Mouse (Mus musculus) cerebellum, postnatal 14 days (tissue): ENCODE measurements around the gene Tent4b.
A peak's percentile ranks its signal among the peaks of the same experiment; 100 is the strongest.
"Not testable (repeated sequence)": the region's sequence is repeated elsewhere in the genome, so short reads cannot be mapped to it uniquely, and the experiment has no call there.

Source experiments
- DNase-seq, 2 experiments: peaks; one replicate each; pipeline ENCODE4 v3.0.0; 2021; ENCODE audit warnings: mixed read lengths in 2 of 2

Gene Tent4b

GRCm38 (mm10) chr8:88198945-88199571 is at the start of gene Tent4b:
TSS of gene Tent4b (plus strand) at chr8:88199213.
- peak; percentile 94 to 96 for DNase-seq

- no peak for DNase-seq
These were observed 48.1 kb upstream of the Tent4b start for GRCm38 (mm10) chr8:88150910-88151371.

GRCm38 (mm10) chr8:88160237-88160995 is 38.6 kb upstream of the Tent4b start:
- DNase-seq: no peak

GRCm38 (mm10) chr8:88161439-88161838 is 37.6 kb upstream of the Tent4b start:
- peak; percentile 75 to 85 for DNase-seq

GRCm38 (mm10) chr8:88175264-88175663 is 23.7 kb upstream of the Tent4b start:
- DNase-seq: no peak

- no peak for DNase-seq
These were observed 21.7 kb upstream of the Tent4b start for GRCm38 (mm10) chr8:88177291-88177690.

- DNase-seq: no peak
These were observed 15.9 kb upstream of the Tent4b start for GRCm38 (mm10) chr8:88183121-88183520.

- no peak for DNase-seq
These were observed 14.1 kb upstream of the Tent4b start for GRCm38 (mm10) chr8:88184914-88185313.

- no peak for DNase-seq
These were observed 13.3 kb upstream of the Tent4b start for GRCm38 (mm10) chr8:88185716-88186115.

- no peak for DNase-seq
These were observed 1.7 kb upstream of the Tent4b start for GRCm38 (mm10) chr8:88197328-88197727.

GRCm38 (mm10) chr8:88198551-88198944 is 465 bp upstream of the Tent4b start:
- peak in 1 of 2 experiments; percentile 56 for DNase-seq

GRCm38 (mm10) chr8:88199700-88200601 is 938 bp downstream of the Tent4b start:
- peak in 1 of 2 experiments; percentile 46 for DNase-seq

- peak; percentile 25 to 27 for DNase-seq
These were observed 1.9 kb downstream of the Tent4b start for GRCm38 (mm10) chr8:88200724-88201495.

- DNase-seq: no peak
These were observed 2.6 kb downstream of the Tent4b start for GRCm38 (mm10) chr8:88201641-88202040.

- no peak for DNase-seq
These were observed 7.0 kb downstream of the Tent4b start for GRCm38 (mm10) chr8:88206016-88206415.

- no peak for DNase-seq
These were observed 8.3 kb downstream of the Tent4b start for GRCm38 (mm10) chr8:88207121-88207821.

GRCm38 (mm10) chr8:88209930-88210827 is 11.2 kb downstream of the Tent4b start:
- not testable (repeated sequence) for DNase-seq

- DNase-seq: no peak
These were observed 22.3 kb downstream of the Tent4b start for GRCm38 (mm10) chr8:88221353-88221752.

- DNase-seq: no peak
These were observed 26.3 kb downstream of the Tent4b start for GRCm38 (mm10) chr8:88225358-88225757.

- peak in 1 of 2 experiments; percentile 18 for DNase-seq
These were observed 28.8 kb downstream of the Tent4b start for GRCm38 (mm10) chr8:88227851-88228250.

GRCm38 (mm10) chr8:88228286-88228685 is 29.3 kb downstream of the Tent4b start:
- DNase-seq: no peak
